Mouse (Mus musculus): ENCODE data around the gene Pdzrn3.

GRCm38 (mm10) chr6:101251916-101252603, 125.6 kb downstream of the Pdzrn3 start:
- TF ChIP-seq USF1 (IDR thresholded peaks at IDR 0.05; ENCODE audit: low read depth): no peak
- TF ChIP-seq E2F4 (IDR thresholded peaks at IDR 0.05; ENCODE audit: insufficient read depth): no peak
- no peak for TF ChIP-seq CEBPB (IDR thresholded peaks at IDR 0.05; ENCODE audit: insufficient read depth, poor library complexity, severe bottlenecking)
- TF ChIP-seq POLR2A (IDR thresholded peaks at IDR 0.05; ENCODE audit: insufficient read length, low read depth): no peak
- TF ChIP-seq TCF12 (IDR thresholded peaks at IDR 0.05; ENCODE audit: insufficient read depth, poor library complexity, severe bottlenecking): no peak
- no peak for TF ChIP-seq MYOG (IDR thresholded peaks at IDR 0.05; ENCODE audit: control insufficient read depth in 1 of 3, insufficient read depth in 1 of 3, insufficient read length in 2 of 3, low read depth in 2 of 3)
- TF ChIP-seq POLR2AphosphoS2 (IDR thresholded peaks at IDR 0.05; ENCODE audit: insufficient read length, low read depth): no peak
- TF ChIP-seq MAX (IDR thresholded peaks at IDR 0.05; ENCODE audit: low read depth): no peak
- no peak for TF ChIP-seq MYOD1 (IDR thresholded peaks at IDR 0.05; ENCODE audit: control insufficient read depth in 1 of 3, insufficient read length in 2 of 3, low read depth in 2 of 3)
- no peak for TF ChIP-seq TCF3 (IDR thresholded peaks at IDR 0.05; ENCODE audit: insufficient read length, low read depth)
- no peak for TF ChIP-seq SRF (IDR thresholded peaks at IDR 0.05; ENCODE audit: control insufficient read depth, insufficient read length, low read depth)
- TF ChIP-seq REST (IDR thresholded peaks at IDR 0.05; ENCODE audit: insufficient read depth, insufficient read length): no peak
